Mouse (Mus musculus) midbrain, embryonic 12.5 days (tissue): ENCODE measurements around the gene Thada. TPM values are rescaled to one million over a fixed set of nuclear protein-coding genes. Genes with fewer than 3 reads are reported as not detected.
"Not testable (repeated sequence)": the region's sequence is repeated elsewhere in the genome, so short reads cannot be mapped to it uniquely, and the experiment has no call there.

Experiments used
- ATAC-seq: fragments of 200-750 bp; cut with Nextera tagmentation; 2 replicates; pipeline ENCODE4 v1.8.0; 2017; ENCODE audit warnings: low read depth, moderate TSS enrichment, moderate library complexity; ENCODE audit not compliant: low FRiP score
- H3K27ac ChIP-seq: fragments of 300-500 bp; sonication (generic); replicated peaks from 2 replicates; pipeline ENCODE4 v1.5.1; 2016; ENCODE audit warnings: mild to moderate bottlenecking
- H3K27me3 ChIP-seq: fragments of 300-500 bp; sonication (generic); 2 replicates; pipeline ENCODE4 v1.6.1; 2016; ENCODE audit warnings: mild to moderate bottlenecking
- H3K36me3 ChIP-seq: fragments of 300-500 bp; sonication (generic); 2 replicates; pipeline ENCODE4 v1.6.1; 2016
- H3K4me1 ChIP-seq: fragments of 300-500 bp; sonication (generic); 2 replicates; pipeline ENCODE4 v1.6.1; 2016
- H3K4me2 ChIP-seq: fragments of 300-500 bp; sonication (generic); replicated peaks from 2 replicates; pipeline ENCODE4 v1.6.1; 2016; ENCODE audit warnings: mild to moderate bottlenecking, moderate library complexity
- H3K4me3 ChIP-seq: fragments of 300-500 bp; sonication (generic); 2 replicates; pipeline ENCODE4 v1.5.1; 2016; ENCODE audit warnings: mild to moderate bottlenecking
- H3K9ac ChIP-seq: fragments of 300-500 bp; sonication (generic); replicated peaks from 2 replicates; pipeline ENCODE4 v1.6.1; 2016; ENCODE audit warnings: mild to moderate bottlenecking, moderate library complexity
- H3K9me3 ChIP-seq: fragments of 300-500 bp; sonication (generic); 2 replicates; pipeline ENCODE4 v1.6.1; 2016; ENCODE audit warnings: mild to moderate bottlenecking
- WGBS: fragments of 180-500 bp; shearing (Covaris S2); methylation state at CpG from one replicate; pipeline ENCODE4 v1.1.7; 2016; 5-methylcytosine and 5-hydroxymethylcytosine counted together
- polyA plus RNA-seq: library from polyadenylated mRNA; unstranded; fragments of >200 nt; fragmentation: Nextera tagmentation; extraction: Ambion mirVana; gene quantifications from 2 replicates; pipeline ENCODE4 v1.2.1, GENCODE M21; 2016

Thada gene
- polyA plus RNA-seq, 1 experiment from 2014 or later: 11.8 TPM

GRCm38 (mm10) chr17:84297976-84298375 lies 168.0 kb downstream of the Thada start:
- ATAC-seq: no peak

GRCm38 (mm10) chr17:84293221-84293620 lies 172.8 kb downstream of the Thada start:
- Histone ChIP-seq H3K9me3 (no peaks in the 10 kb centered on the region), H3K4me3 (no peak overlapping the region), H3K27ac (no peak overlapping the region), H3K4me2 (no peak overlapping the region), H3K27me3 (no peaks in the 10 kb centered on the region), H3K9ac (no peak overlapping the region), H3K4me1 (no peaks in the 10 kb centered on the region), H3K36me3 (no peaks in the 10 kb centered on the region)
- no peak for ATAC-seq
- WGBS: 84% methylated on average over 4 of the region's 4 CpGs

More at GRCm38 (mm10) chr17:84297976-84298375, 168.0 kb downstream of the Thada start:
- Histone ChIP-seq H3K36me3 (no peaks in the 10 kb centered on the region), H3K27ac (no peak overlapping the region), H3K27me3 (no peaks in the 10 kb centered on the region), H3K4me3 (no peak overlapping the region), H3K9ac (no peak overlapping the region), H3K9me3 (no peaks in the 10 kb centered on the region), H3K4me1 (no peaks in the 10 kb centered on the region; the same call in 1 of the 2 replicates), H3K4me2 (no peak overlapping the region)
- 92% methylated on average over 6 of the region's 6 CpGs for WGBS

- not testable (repeated sequence) for H3K27ac ChIP-seq, H3K36me3 ChIP-seq, H3K4me1 ChIP-seq, H3K9ac ChIP-seq, H3K9me3 ChIP-seq, ATAC-seq, H3K4me3 ChIP-seq, H3K4me2 ChIP-seq, H3K27me3 ChIP-seq
- 95% methylated on average over 6 of the region's 6 CpGs for WGBS
Observed at GRCm38 (mm10) chr17:84291228-84291627, 174.8 kb downstream of the Thada start.

- no peaks in the 10 kb centered on the region for H3K36me3 ChIP-seq
- no peaks in the 10 kb centered on the region for H3K9me3 ChIP-seq
- 94% methylated on average over 8 of the region's 8 CpGs for WGBS
- H3K4me1 ChIP-seq: no peaks in the 10 kb centered on the region
- H3K9ac ChIP-seq: no peak overlapping the region
- ATAC-seq: no peak
- no peak overlapping the region for H3K4me3 ChIP-seq
- H3K4me2 ChIP-seq: no peak overlapping the region
- no peaks in the 10 kb centered on the region for H3K27me3 ChIP-seq
- H3K27ac ChIP-seq: no peak overlapping the region
Observed at GRCm38 (mm10) chr17:84287675-84288420, 178.2 kb downstream of the Thada start.

GRCm38 (mm10) chr17:84286536-84286935 lies 179.5 kb downstream of the Thada start:
- Histone ChIP-seq H3K9ac (no peak overlapping the region), H3K4me1 (no peaks in the 10 kb centered on the region), H3K27me3 (no peaks in the 10 kb centered on the region), H3K4me3 (no peak overlapping the region), H3K36me3 (no peaks in the 10 kb centered on the region), H3K9me3 (no peaks in the 10 kb centered on the region), H3K4me2 (no peak overlapping the region), H3K27ac (no peak overlapping the region)
- 98% methylated on average over 5 of the region's 5 CpGs for WGBS
- ATAC-seq: no peak

- Histone ChIP-seq H3K27me3 (no peaks in the 10 kb centered on the region), H3K4me1 (no peaks in the 10 kb centered on the region), H3K9me3 (no peaks in the 10 kb centered on the region), H3K27ac (no peak overlapping the region), H3K4me3 (no peak overlapping the region), H3K36me3 (no peaks in the 10 kb centered on the region), H3K4me2 (no peak overlapping the region), H3K9ac (no peak overlapping the region)
- 85% methylated on average over 8 of the region's 8 CpGs for WGBS
- no peak for ATAC-seq
Observed at GRCm38 (mm10) chr17:84282388-84283280, 183.4 kb downstream of the Thada start.

GRCm38 (mm10) chr17:84279001-84279400 lies 187.0 kb downstream of the Thada start:
- Histone ChIP-seq H3K9me3 (no peaks in the 10 kb centered on the region), H3K4me1 (peaks cover 7% of the 10 kb centered on the region), H3K4me2 (no peak overlapping the region), H3K9ac (no peak overlapping the region), H3K4me3 (no peak overlapping the region), H3K27ac (no peak overlapping the region), H3K36me3 (no peaks in the 10 kb centered on the region), H3K27me3 (no peaks in the 10 kb centered on the region)
- ATAC-seq: no peak
- 85% methylated on average over 8 of the region's 8 CpGs for WGBS

GRCm38 (mm10) chr17:84278193-84278953 lies 187.6 kb downstream of the Thada start:
- Histone ChIP-seq H3K9me3 (no peaks in the 10 kb centered on the region), H3K27me3 (no peaks in the 10 kb centered on the region), H3K4me2 (no peak overlapping the region), H3K4me1 (peaks cover 9% of the 10 kb centered on the region), H3K4me3 (no peak overlapping the region), H3K27ac (no peak overlapping the region), H3K36me3 (no peaks in the 10 kb centered on the region), H3K9ac (no peak overlapping the region)
- no peak for ATAC-seq
- WGBS: 90% methylated on average over 5 of the region's 5 CpGs

GRCm38 (mm10) chr17:84274999-84275398 lies 191.0 kb downstream of the Thada start:
- 0 out of 2 replicates have a peak overlapping the region, but pooled peaks have one; percentile 52 for H3K27ac ChIP-seq
- WGBS: 89% methylated on average over 3 of the region's 3 CpGs
- no peak for ATAC-seq
- peaks cover 9% of the 10 kb centered on the region for H3K36me3 ChIP-seq
- no peak overlapping the region for H3K4me3 ChIP-seq
- no peaks in the 10 kb centered on the region for H3K9me3 ChIP-seq
- peaks cover 9% of the 10 kb centered on the region for H3K4me1 ChIP-seq
- no peak overlapping the region for H3K4me2 ChIP-seq
- no peak overlapping the region for H3K9ac ChIP-seq
- no peaks in the 10 kb centered on the region for H3K27me3 ChIP-seq

- H3K4me1 ChIP-seq: peaks cover 9% of the 10 kb centered on the region
- no peak for ATAC-seq
- WGBS: 68% methylated on average over 6 of the region's 6 CpGs
- H3K27ac ChIP-seq: peak overlapping the region; percentile 52
- H3K9me3 ChIP-seq: no peaks in the 10 kb centered on the region
- H3K27me3 ChIP-seq: no peaks in the 10 kb centered on the region
- H3K4me2 ChIP-seq: no peak overlapping the region
- no peak overlapping the region for H3K9ac ChIP-seq
- peaks cover 9% of the 10 kb centered on the region for H3K36me3 ChIP-seq
- H3K4me3 ChIP-seq: no peak overlapping the region
Observed at GRCm38 (mm10) chr17:84274163-84274562, 191.8 kb downstream of the Thada start.

- H3K27ac ChIP-seq: no peak overlapping the region
- no peak overlapping the region for H3K4me3 ChIP-seq
- 77% methylated on average over 5 of the region's 5 CpGs for WGBS
- no peak for ATAC-seq
- H3K4me2 ChIP-seq: no peak overlapping the region
- H3K4me1 ChIP-seq: peaks cover 9% of the 10 kb centered on the region
- no peaks in the 10 kb centered on the region for H3K27me3 ChIP-seq
- no peaks in the 10 kb centered on the region for H3K9me3 ChIP-seq
- H3K36me3 ChIP-seq: peaks cover 9% of the 10 kb centered on the region
- H3K9ac ChIP-seq: no peak overlapping the region
Observed at GRCm38 (mm10) chr17:84272557-84273261, 193.3 kb downstream of the Thada start.
